11 mouse cellular contexts compared by ENCODE assay signal in the genomic region with DNA sequence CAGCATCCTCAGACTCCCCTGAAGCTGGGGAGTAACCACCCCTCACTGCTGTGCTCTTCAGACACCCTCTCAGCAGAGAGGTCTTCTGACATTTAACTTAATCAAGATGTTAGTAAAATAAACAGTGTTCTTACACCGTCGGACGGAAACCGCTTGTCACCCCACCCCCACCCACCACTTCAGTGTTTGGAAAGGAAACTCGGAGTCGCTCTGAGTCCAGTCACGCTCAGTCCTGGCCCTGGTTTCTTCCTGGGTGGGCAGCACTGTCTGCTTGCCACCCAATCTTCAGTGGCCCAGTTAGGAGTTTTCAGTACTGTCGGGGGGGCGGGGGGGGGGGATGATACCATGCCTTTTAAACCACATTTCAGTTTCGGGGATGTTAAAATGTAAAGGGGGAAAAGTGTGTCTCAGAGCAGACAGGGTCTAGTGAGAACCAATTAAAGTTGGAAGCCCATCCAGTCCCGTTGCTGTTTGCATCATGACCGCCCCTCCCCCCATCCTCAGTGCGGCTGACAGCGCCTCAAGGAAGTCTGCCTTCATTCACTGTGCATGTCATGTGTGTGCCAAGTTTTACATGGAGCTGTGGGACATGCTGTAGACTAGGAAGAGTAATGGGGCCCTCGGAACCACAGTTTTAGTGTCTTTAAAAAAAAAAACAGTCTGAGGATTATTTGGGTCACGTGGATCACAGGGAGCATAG.
DNase-seq lines count a peak whose midpoint lies in the region; ATAC-seq and TF ChIP-seq lines count a peak whose summit lies in the region.
"Had no signal": no experiment of that assay in that cellular context is flagged by ENCODE, and none has a peak within 500 bp of the region (broad histone marks: within the 10 kb centered on the region; RNA-seq: fewer than 3 reads in every experiment).

No protein-coding gene starts in this region.

- 0 out of 2 replicates have a peak, but pooled peaks cover 13% of the 10 kb centered on the region for H3K9me3 ChIP-seq in heart, embryonic 12.5 days (replicated peaks)
- H3K9me3 ChIP-seq in lung, embryonic 14.5 days (ENCODE audit: low read depth, low read length): no peaks in the 10 kb centered on the region
- no peaks in the 10 kb centered on the region for H3K9me3 ChIP-seq in embryonic facial prominence, embryonic 14.5 days (ENCODE audit: control insufficient read depth, low read length)

- H3K27ac ChIP-seq in heart, embryonic 12.5 days (ENCODE audit: poor library complexity, severe bottlenecking): no peak overlapping the region
- H3K27ac ChIP-seq in lung, embryonic 14.5 days (ENCODE audit: low read depth): peak overlapping the region; percentile 48; the same call in 1 of the 2 replicates
- H3K27ac ChIP-seq in embryonic facial prominence, embryonic 14.5 days (replicated peaks; ENCODE audit: low read depth, low read length): no peak overlapping the region
- H3K27ac ChIP-seq: heart, embryonic 13.5 days; macrophage had no signal

- H3K4me2 ChIP-seq in heart, embryonic 12.5 days: no peak overlapping the region
- no peak overlapping the region; the same call in 1 of the 2 replicates for H3K4me2 ChIP-seq in lung, embryonic 14.5 days
- H3K4me2 ChIP-seq in embryonic facial prominence, embryonic 14.5 days (ENCODE audit: low read depth, low read length): 0 out of 2 replicates have a peak overlapping the region, but pooled peaks have one; percentile 2
- H3K4me2 ChIP-seq: heart, embryonic 13.5 days had no signal

- H3K9ac ChIP-seq in heart, embryonic 12.5 days: no peak overlapping the region
- H3K9ac ChIP-seq in lung, embryonic 14.5 days: no peak overlapping the region
- no peak overlapping the region for H3K9ac ChIP-seq in embryonic facial prominence, embryonic 14.5 days (ENCODE audit: low read depth, low read length)
- H3K9ac ChIP-seq: heart, embryonic 13.5 days had no signal

- H3K27me3 ChIP-seq in heart, embryonic 12.5 days (replicated peaks): no peaks in the 10 kb centered on the region
- no peaks in the 10 kb centered on the region for H3K27me3 ChIP-seq in lung, embryonic 14.5 days (ENCODE audit: insufficient read depth, low read length)
- H3K27me3 ChIP-seq in embryonic facial prominence, embryonic 14.5 days (replicated peaks; ENCODE audit: control insufficient read depth, insufficient read depth, low read length): no peaks in the 10 kb centered on the region
- H3K27me3 ChIP-seq: heart, embryonic 13.5 days had no signal

- DNase-seq in heart, adult 18-20 months: no peak
- DNase-seq in lung, embryonic 14.5 days: peak; percentile 63
- DNase-seq in lung, postnatal 36 days: no peak
- peak; percentile 18 for DNase-seq in CD4-positive, CD25-positive, alpha-beta regulatory T cell, adult 2 months (ENCODE audit: low read depth, low spot score)
- no peak for DNase-seq in embryonic facial prominence, embryonic 14.5 days (ENCODE audit: low spot score)
- DNase-seq in Muller cell, postnatal 12 days (ENCODE audit: inconsistent ontology term): no peak
- no peak for DNase-seq in gastrocnemius, adult 18-20 months (ENCODE audit: low spot score)
- DNase-seq: embryo, embryonic 11 days had no signal

- TF ChIP-seq CTCF in lung, embryonic 14.5 days (IDR thresholded peaks at IDR 0.05; ENCODE audit: low read depth): no peak

- no peaks in the 10 kb centered on the region for H3K4me1 ChIP-seq in heart, embryonic 12.5 days (replicated peaks)
- peaks cover 3% of the 10 kb centered on the region; the same call in 1 of the 2 replicates for H3K4me1 ChIP-seq in lung, embryonic 14.5 days (ENCODE audit: insufficient read depth)
- H3K4me1 ChIP-seq in embryonic facial prominence, embryonic 14.5 days (ENCODE audit: control insufficient read depth, insufficient read depth, low read length): peaks cover 19% of the 10 kb centered on the region
- H3K4me1 ChIP-seq: heart, embryonic 13.5 days had no signal

- no peak overlapping the region for H3K4me3 ChIP-seq in heart, embryonic 12.5 days
- no peak overlapping the region for H3K4me3 ChIP-seq in lung, embryonic 14.5 days (ENCODE audit: low read depth, low read length)
- H3K4me3 ChIP-seq in embryonic facial prominence, embryonic 14.5 days (ENCODE audit: low read depth, low read length): no peak overlapping the region
- H3K4me3 ChIP-seq: heart, embryonic 13.5 days had no signal

- 76% methylated on average over 16 of the region's 16 CpGs for WGBS in heart, embryonic 12.5 days
- WGBS in lung, embryonic 14.5 days: 41% methylated on average over 16 of the region's 16 CpGs
- WGBS in embryonic facial prominence, embryonic 14.5 days: 66% methylated on average over 16 of the region's 16 CpGs

- ATAC-seq in heart, embryonic 12.5 days (ENCODE audit: insufficient number of reproducible peaks, low FRiP score): peak; percentile 18; the same call in 1 of the 2 replicates
- peak; percentile 65; the same call in 1 of the 2 replicates for ATAC-seq in lung, embryonic 14.5 days (ENCODE audit: insufficient read depth)
- no peak for ATAC-seq in embryonic facial prominence, embryonic 14.5 days (ENCODE audit: low read depth)

- no peaks in the 10 kb centered on the region for H3K36me3 ChIP-seq in heart, embryonic 12.5 days
- H3K36me3 ChIP-seq in lung, embryonic 14.5 days (ENCODE audit: insufficient read depth): no peaks in the 10 kb centered on the region
- H3K36me3 ChIP-seq in embryonic facial prominence, embryonic 14.5 days (ENCODE audit: control insufficient read depth, insufficient read depth, low read length): no peaks in the 10 kb centered on the region
- H3K36me3 ChIP-seq: heart, embryonic 13.5 days had no signal

Comparison
In these comparisons a context has a peak if more than half of its experiments do, and no peak if none do; other contexts are left out.
1. DNase-seq: peak in lung, embryonic 14.5 days (single experiment) and CD4-positive, CD25-positive, alpha-beta regulatory T cell, adult 2 months (single experiment); none in heart, adult 18-20 months (0 of 2), lung, postnatal 36 days (single experiment), embryonic facial prominence, embryonic 14.5 days (single experiment), Muller cell, postnatal 12 days (single experiment) and gastrocnemius, adult 18-20 months (single experiment).